Mouse (Mus musculus) lung, postnatal 0 days (tissue): ENCODE data around the gene Arhgap22.

Experiments
- CTCF ChIP-seq: IDR thresholded peaks from 2 replicates; pipeline ENCODE4 v1.5.1; 2016; ENCODE audit warnings: antibody characterized with exemption, mild to moderate bottlenecking
- EP300 ChIP-seq: IDR thresholded peaks from 2 replicates; pipeline ENCODE4 v1.6.1; 2016; ENCODE audit warnings: antibody characterized with exemption, mild to moderate bottlenecking, control low read depth

DNA sequence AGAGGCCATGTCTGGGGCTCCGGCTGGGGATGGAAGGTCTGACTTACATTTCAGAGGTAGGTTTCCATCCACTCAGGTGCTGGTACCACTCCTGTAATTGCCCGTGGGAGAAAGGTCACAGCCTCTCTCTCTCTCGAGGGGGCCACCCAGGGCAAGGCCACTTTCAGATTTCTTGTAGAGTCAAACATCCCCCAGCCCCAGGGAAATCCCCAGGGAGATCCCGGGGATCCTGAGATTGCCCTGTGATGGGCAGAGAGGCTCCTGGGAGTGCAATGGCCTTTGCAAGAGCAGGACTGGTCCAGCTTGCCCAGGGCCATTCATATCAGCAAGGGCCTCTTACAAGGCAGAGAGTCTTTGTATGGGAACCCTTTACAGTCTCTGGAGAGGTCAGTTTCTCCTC lies 120.6 kb downstream of the Arhgap22 start:
- TF ChIP-seq CTCF (no peak), EP300 (no peak)
